Mouse (Mus musculus): Measurements from ENCODE around the gene Crebl2. TPM values are rescaled to one million over a fixed set of nuclear protein-coding genes. Genes with fewer than 3 reads are reported as not detected.

Gene Crebl2
- polyA plus RNA-seq, 1 experiment from 2014 or later: 1.8 TPM

DNA sequence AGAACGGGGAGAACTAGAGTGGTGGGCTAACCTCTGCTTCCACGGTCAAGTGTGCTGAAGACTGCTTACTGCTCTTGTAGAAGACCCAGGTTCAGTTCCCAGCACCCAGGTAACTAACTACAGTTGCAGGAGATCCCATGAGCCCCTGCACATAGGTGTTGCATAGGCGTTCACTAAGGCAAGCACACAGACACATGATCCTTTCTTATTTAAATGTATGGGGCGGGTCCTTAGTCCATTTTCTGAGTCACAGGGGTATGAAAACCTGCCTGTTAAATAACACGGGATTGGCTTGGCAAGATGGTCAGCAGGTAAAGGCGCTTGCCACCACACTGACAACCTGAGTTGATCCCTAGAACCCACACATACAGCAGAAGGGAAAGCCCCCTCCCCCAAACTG lies 29.1 kb downstream of the Crebl2 start:
- H3K36me3 ChIP-seq (ENCODE audit: control insufficient read depth, insufficient read depth, low read length): peaks cover 9% of the 10 kb centered on the region; the same call in 1 of the 2 replicates
- ATAC-seq (no peak), DNase-seq (ENCODE audit: low spot score) (no peak)
- WGBS: 83% methylated on average over 6 of the region's 6 CpGs
- no peak overlapping the region for H3K9ac ChIP-seq (ENCODE audit: low read length)
- no peaks in the 10 kb centered on the region for H3K27me3 ChIP-seq (replicated peaks; ENCODE audit: control insufficient read depth, insufficient read depth, low read length)
- no peak overlapping the region for H3K4me2 ChIP-seq (ENCODE audit: low read length)
- no peaks in the 10 kb centered on the region for H3K9me3 ChIP-seq (replicated peaks; ENCODE audit: control insufficient read depth, low read length)
- H3K4me3 ChIP-seq (ENCODE audit: low read depth, low read length): no peak overlapping the region
- H3K4me1 ChIP-seq (ENCODE audit: control insufficient read depth, insufficient read depth, low read length): peaks cover 8% of the 10 kb centered on the region; the same call in 1 of the 2 replicates
- no peak overlapping the region for H3K27ac ChIP-seq (ENCODE audit: low read depth, low read length)

DNA sequence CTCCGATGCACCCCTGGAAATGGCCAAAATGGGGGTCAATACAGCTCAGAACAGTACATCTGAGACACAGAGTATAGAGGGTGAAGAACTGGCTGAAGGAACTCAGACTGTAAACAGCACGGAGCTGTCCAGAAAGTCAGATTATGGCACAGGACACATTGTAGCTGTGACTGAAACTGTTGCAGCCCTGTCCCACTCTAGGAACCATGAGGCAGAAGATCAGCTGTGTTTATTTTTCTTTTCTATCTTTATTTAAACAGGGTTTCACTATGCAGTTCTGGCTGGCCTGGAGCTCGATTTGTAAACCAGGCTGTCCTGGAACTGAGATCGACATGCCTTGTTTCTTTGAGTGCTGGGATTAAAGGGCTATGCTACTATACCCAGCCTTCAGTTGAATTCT lies 30.3 kb downstream of the Crebl2 start:
- no peak overlapping the region for H3K9ac ChIP-seq (ENCODE audit: low read length)
- no peak overlapping the region for H3K27ac ChIP-seq (ENCODE audit: low read depth, low read length)
- H3K4me3 ChIP-seq (ENCODE audit: low read depth, low read length): no peak overlapping the region
- H3K9me3 ChIP-seq (replicated peaks; ENCODE audit: control insufficient read depth, low read length): no peaks in the 10 kb centered on the region
- DNase-seq (ENCODE audit: low spot score) (no peak), ATAC-seq (no peak)
- H3K36me3 ChIP-seq (ENCODE audit: control insufficient read depth, insufficient read depth, low read length): peaks cover 9% of the 10 kb centered on the region; the same call in 1 of the 2 replicates
- peaks cover 8% of the 10 kb centered on the region; the same call in 1 of the 2 replicates for H3K4me1 ChIP-seq (ENCODE audit: control insufficient read depth, insufficient read depth, low read length)
- H3K4me2 ChIP-seq (ENCODE audit: low read length): no peak overlapping the region
- 80% methylated on average over 4 of the region's 4 CpGs for WGBS
- no peaks in the 10 kb centered on the region for H3K27me3 ChIP-seq (replicated peaks; ENCODE audit: control insufficient read depth, insufficient read depth, low read length)

DNA sequence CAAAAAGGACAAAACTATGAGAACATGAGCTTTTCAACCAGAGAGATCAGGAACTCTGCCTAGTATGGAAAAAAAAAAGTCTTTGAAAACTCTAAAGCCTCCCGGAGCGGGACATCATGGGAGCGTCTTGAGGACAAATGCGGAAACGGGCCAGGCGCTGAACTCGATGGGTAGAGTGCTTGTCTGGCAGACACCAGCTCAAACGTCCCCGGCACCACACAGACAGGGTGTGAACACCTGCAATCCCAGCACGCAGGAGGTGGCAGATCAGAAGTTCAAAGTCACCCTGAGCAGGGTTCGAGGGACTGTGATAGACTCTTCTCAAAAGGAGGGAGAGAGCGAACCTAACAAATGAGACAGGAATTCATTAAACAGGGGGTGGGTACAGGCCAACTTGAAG lies 31.4 kb downstream of the Crebl2 start:
- DNase-seq (ENCODE audit: low spot score): no peak
- Histone ChIP-seq H3K4me2 (ENCODE audit: low read length) (no peak overlapping the region), H3K9ac (ENCODE audit: low read length) (no peak overlapping the region), H3K27me3 (replicated peaks; ENCODE audit: control insufficient read depth, insufficient read depth, low read length) (no peaks in the 10 kb centered on the region), H3K4me3 (ENCODE audit: low read depth, low read length) (no peak overlapping the region), H3K36me3 (ENCODE audit: control insufficient read depth, insufficient read depth, low read length) (peaks cover 12% of the 10 kb centered on the region), H3K9me3 (replicated peaks; ENCODE audit: control insufficient read depth, low read length) (no peaks in the 10 kb centered on the region), H3K4me1 (ENCODE audit: control insufficient read depth, insufficient read depth, low read length) (peaks cover 8% of the 10 kb centered on the region; the same call in 1 of the 2 replicates), H3K27ac (ENCODE audit: low read depth, low read length) (no peak overlapping the region)
- ATAC-seq: no peak
- 89% methylated on average over 12 of the region's 12 CpGs for WGBS

DNA sequence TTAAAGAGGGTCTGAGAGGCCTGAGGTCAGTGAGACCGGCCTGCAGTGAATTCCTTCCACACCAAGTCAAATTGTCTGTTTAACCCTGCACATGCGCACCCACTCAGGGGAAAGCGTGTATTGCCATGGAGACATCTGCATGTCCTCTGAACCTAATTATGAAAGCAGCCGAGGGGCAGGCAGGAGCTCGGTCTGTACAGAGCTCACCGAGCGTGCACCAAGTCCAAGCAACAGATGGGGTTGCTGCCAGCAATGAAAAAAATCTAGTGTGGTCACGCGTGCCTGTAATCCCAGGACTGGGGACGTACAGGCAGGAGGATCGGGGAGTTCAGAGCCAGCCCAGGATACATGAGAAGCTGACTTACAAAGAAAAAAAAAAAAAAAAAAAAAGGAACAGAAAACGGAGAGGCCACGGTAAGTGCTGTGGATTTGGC lies 32.7 kb downstream of the Crebl2 start:
- H3K9me3 ChIP-seq (replicated peaks; ENCODE audit: control insufficient read depth, low read length): no peaks in the 10 kb centered on the region
- H3K27ac ChIP-seq (ENCODE audit: low read depth, low read length): peak overlapping the region; percentile 73
- H3K36me3 ChIP-seq (ENCODE audit: control insufficient read depth, insufficient read depth, low read length): peaks cover 16% of the 10 kb centered on the region
- DNase-seq (ENCODE audit: low spot score) (peak; percentile 69), ATAC-seq (peak; percentile 72)
- H3K4me2 ChIP-seq (ENCODE audit: low read length): peak overlapping the region; percentile 60
- no peaks in the 10 kb centered on the region for H3K27me3 ChIP-seq (replicated peaks; ENCODE audit: control insufficient read depth, insufficient read depth, low read length)
- peaks cover 8% of the 10 kb centered on the region; the same call in 1 of the 2 replicates for H3K4me1 ChIP-seq (ENCODE audit: control insufficient read depth, insufficient read depth, low read length)
- H3K9ac ChIP-seq (ENCODE audit: low read length): peak overlapping the region; percentile 50; the same call in 1 of the 2 replicates
- H3K4me3 ChIP-seq (ENCODE audit: low read depth, low read length): peak overlapping the region; percentile 19
- WGBS: 10% methylated on average over 13 of the region's 13 CpGs

DNA sequence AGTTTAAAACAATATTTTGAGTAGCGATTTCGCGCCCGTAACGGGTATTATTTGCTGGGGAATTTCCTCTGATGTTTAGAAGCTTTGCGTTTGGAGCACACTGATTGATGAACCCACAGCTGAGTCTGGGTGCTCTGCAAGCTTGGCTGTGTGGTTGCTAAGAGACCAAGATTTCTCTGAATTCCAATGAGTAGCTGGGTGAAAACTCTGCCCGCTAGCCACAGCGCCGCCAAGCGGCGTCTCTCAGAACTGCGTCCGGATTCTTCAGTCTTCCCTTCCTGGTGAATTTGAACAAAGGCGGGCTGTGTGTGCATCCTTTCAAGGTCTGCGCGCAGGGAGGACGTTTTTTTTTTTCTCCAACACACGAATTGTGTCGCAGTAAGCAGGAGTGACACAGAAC lies 33.2 kb downstream of the Crebl2 start:
- H3K9me3 ChIP-seq (replicated peaks; ENCODE audit: control insufficient read depth, low read length): no peaks in the 10 kb centered on the region
- H3K4me2 ChIP-seq (ENCODE audit: low read length): peak overlapping the region; percentile 60
- H3K4me3 ChIP-seq (ENCODE audit: low read depth, low read length): peak overlapping the region; percentile 19
- H3K27me3 ChIP-seq (replicated peaks; ENCODE audit: control insufficient read depth, insufficient read depth, low read length): no peaks in the 10 kb centered on the region
- peak overlapping the region; percentile 73 for H3K27ac ChIP-seq (ENCODE audit: low read depth, low read length)
- peak; percentile 99 for DNase-seq (ENCODE audit: low spot score)
- H3K36me3 ChIP-seq (ENCODE audit: control insufficient read depth, insufficient read depth, low read length): peaks cover 20% of the 10 kb centered on the region
- peaks cover 8% of the 10 kb centered on the region; the same call in 1 of the 2 replicates for H3K4me1 ChIP-seq (ENCODE audit: control insufficient read depth, insufficient read depth, low read length)
- peak; percentile 93 for ATAC-seq
- whole genome bisulfite sequencing: under 1% methylated on average over 19 of the region's 19 CpGs
- H3K9ac ChIP-seq (ENCODE audit: low read length): peak overlapping the region; percentile 50; the same call in 1 of the 2 replicates

DNA sequence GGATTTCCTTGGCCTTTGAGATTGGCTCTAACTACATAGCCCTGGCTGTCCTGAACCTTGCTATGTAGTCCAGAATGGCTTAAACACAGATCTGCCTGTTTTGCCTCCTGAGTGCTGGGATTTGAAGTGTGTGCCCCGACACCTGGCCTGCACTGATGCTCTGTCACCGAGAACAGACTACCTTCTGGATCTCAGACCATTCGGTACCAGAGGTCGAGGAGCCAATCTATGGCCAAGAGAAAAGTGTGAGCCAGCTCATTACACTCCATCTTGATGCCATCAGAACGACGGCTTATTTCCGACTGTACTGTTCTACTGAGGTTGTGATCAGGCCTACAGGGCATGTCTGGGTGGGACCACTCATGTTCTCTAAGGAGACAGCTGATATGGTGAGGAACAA lies 36.2 kb downstream of the Crebl2 start:
- Histone ChIP-seq H3K27me3 (replicated peaks; ENCODE audit: control insufficient read depth, insufficient read depth, low read length) (no peaks in the 10 kb centered on the region), H3K9me3 (replicated peaks; ENCODE audit: control insufficient read depth, low read length) (no peaks in the 10 kb centered on the region), H3K4me3 (ENCODE audit: low read depth, low read length) (no peak overlapping the region), H3K9ac (ENCODE audit: low read length) (no peak overlapping the region), H3K4me2 (ENCODE audit: low read length) (no peak overlapping the region), H3K4me1 (ENCODE audit: control insufficient read depth, insufficient read depth, low read length) (peaks cover 8% of the 10 kb centered on the region; the same call in 1 of the 2 replicates), H3K27ac (ENCODE audit: low read depth, low read length) (no peak overlapping the region), H3K36me3 (ENCODE audit: control insufficient read depth, insufficient read depth, low read length) (peaks cover 47% of the 10 kb centered on the region)
- no peak for ATAC-seq
- 93% methylated on average over 7 of the region's 7 CpGs for WGBS
- no peak for DNase-seq (ENCODE audit: low spot score)

DNA sequence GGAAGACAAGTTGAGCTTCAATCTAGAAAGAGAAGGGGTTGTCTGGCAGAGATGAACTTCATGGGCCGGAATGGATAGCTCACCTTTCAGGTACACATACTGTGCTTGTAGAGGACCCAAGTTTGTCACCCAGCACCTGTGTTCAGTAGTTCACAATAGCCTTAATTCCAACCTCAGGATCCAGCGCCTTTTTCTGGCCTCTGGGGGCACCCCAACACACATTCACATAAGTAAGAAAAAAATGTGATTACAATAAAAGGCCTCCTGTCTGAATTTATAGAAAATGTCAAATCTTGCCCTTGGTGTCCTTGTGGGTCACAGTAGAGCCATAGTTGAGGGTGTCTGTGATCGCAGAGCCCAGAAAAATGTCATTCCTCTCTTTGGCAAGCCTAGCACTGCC lies 37.4 kb downstream of the Crebl2 start:
- no peak overlapping the region for H3K27ac ChIP-seq (ENCODE audit: low read depth, low read length)
- no peak overlapping the region for H3K4me3 ChIP-seq (ENCODE audit: low read depth, low read length)
- H3K4me1 ChIP-seq (ENCODE audit: control insufficient read depth, insufficient read depth, low read length): peaks cover 6% of the 10 kb centered on the region; the same call in 1 of the 2 replicates
- ATAC-seq (no peak), DNase-seq (ENCODE audit: low spot score) (no peak)
- H3K9ac ChIP-seq (ENCODE audit: low read length): no peak overlapping the region
- H3K4me2 ChIP-seq (ENCODE audit: low read length): no peak overlapping the region
- 95% methylated on average over 3 of the region's 3 CpGs for WGBS
- no peaks in the 10 kb centered on the region for H3K27me3 ChIP-seq (replicated peaks; ENCODE audit: control insufficient read depth, insufficient read depth, low read length)
- H3K36me3 ChIP-seq (ENCODE audit: control insufficient read depth, insufficient read depth, low read length): peaks cover 52% of the 10 kb centered on the region
- no peaks in the 10 kb centered on the region for H3K9me3 ChIP-seq (replicated peaks; ENCODE audit: control insufficient read depth, low read length)

DNA sequence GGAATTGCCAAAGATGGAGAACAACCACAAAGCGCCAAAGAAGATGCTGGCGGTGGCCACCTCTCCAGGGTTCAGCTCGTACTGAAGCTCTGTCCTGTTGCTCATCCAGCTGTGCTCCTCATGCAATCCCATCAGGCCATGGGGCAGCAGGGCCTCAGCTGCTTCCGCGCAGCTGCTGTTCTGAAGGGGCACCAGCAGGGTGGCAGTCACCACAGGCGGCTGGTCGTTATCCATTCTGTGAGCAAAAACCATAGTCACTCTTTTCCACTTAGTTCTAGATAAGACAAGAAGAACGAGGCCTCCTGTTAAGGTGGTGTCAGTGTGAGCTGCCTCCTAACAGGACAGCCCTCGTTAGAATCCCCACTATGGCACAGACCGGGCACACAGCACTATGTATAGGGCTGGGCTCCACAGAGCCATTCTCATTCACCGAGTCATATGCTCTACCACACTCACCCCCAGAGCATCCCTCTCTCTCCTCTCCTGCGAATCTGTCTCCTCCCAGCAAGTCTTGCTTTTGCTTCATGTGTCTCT lies 40.3 kb downstream of the Crebl2 start:
- Histone ChIP-seq H3K9ac (ENCODE audit: low read length) (no peak overlapping the region), H3K9me3 (replicated peaks; ENCODE audit: control insufficient read depth, low read length) (0 out of 2 replicates have a peak, but pooled peaks cover 3% of the 10 kb centered on the region), H3K4me1 (ENCODE audit: control insufficient read depth, insufficient read depth, low read length) (no peaks in the 10 kb centered on the region), H3K4me3 (ENCODE audit: low read depth, low read length) (no peak overlapping the region), H3K4me2 (ENCODE audit: low read length) (no peak overlapping the region), H3K27ac (ENCODE audit: low read depth, low read length) (no peak overlapping the region), H3K36me3 (ENCODE audit: control insufficient read depth, insufficient read depth, low read length) (peaks cover 69% of the 10 kb centered on the region), H3K27me3 (replicated peaks; ENCODE audit: control insufficient read depth, insufficient read depth, low read length) (no peaks in the 10 kb centered on the region)
- no peak for DNase-seq (ENCODE audit: low spot score)
- WGBS: 76% methylated on average over 12 of the region's 12 CpGs
- no peak for ATAC-seq

DNA sequence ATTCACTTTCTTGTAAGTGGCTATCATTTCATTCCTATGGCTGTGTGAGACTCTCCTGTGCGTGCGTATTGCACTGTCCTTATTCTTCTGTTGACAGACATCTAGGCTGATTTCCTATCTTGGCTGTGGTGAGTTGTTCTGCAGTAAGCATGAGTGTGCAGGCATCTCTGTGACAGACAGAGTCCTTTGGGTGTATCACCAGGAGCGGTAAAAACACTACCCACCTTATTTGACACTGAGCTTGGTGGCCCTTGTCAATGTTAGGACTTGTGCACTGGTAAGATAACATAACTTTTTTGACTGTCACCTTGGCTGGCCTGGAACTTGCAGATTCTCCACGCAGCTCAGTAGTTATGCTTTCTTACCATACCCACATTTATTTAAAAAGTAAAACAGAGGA lies 40.9 kb downstream of the Crebl2 start:
- Histone ChIP-seq H3K9ac (ENCODE audit: low read length) (no peak overlapping the region), H3K4me2 (ENCODE audit: low read length) (no peak overlapping the region), H3K9me3 (replicated peaks; ENCODE audit: control insufficient read depth, low read length) (0 out of 2 replicates have a peak, but pooled peaks cover 3% of the 10 kb centered on the region), H3K36me3 (ENCODE audit: control insufficient read depth, insufficient read depth, low read length) (peaks cover 69% of the 10 kb centered on the region), H3K27ac (ENCODE audit: low read depth, low read length) (no peak overlapping the region), H3K4me1 (ENCODE audit: control insufficient read depth, insufficient read depth, low read length) (no peaks in the 10 kb centered on the region), H3K4me3 (ENCODE audit: low read depth, low read length) (no peak overlapping the region), H3K27me3 (replicated peaks; ENCODE audit: control insufficient read depth, insufficient read depth, low read length) (no peaks in the 10 kb centered on the region)
- no peak for ATAC-seq
- DNase-seq (ENCODE audit: low spot score): no peak
- 93% methylated on average over 4 of the region's 4 CpGs for WGBS
